Mouse (Mus musculus) hindbrain, embryonic 11.5 days (tissue): ENCODE measurements around the gene Moap1. TPM values are rescaled to one million over a fixed set of nuclear protein-coding genes. Genes with fewer than 3 reads are reported as not detected.
A peak's percentile ranks its signal among the peaks of the same experiment; 100 is the strongest.

Experiments
- ATAC-seq: fragments of 200-750 bp; cut with Nextera tagmentation; 2 replicates; pipeline ENCODE4 v1.8.0; 2017; ENCODE audit warnings: mild to moderate bottlenecking, moderate TSS enrichment, moderate library complexity; ENCODE audit not compliant: low FRiP score
- DNase-seq: peaks from one replicate; pipeline ENCODE4 v3.0.0-alpha.2; 2015; ENCODE audit warnings: low spot score
- H3K27ac ChIP-seq: fragments of 300-500 bp; sonication (generic); 2 replicates; pipeline ENCODE4 v1.5.1; 2014; ENCODE audit warnings: mild to moderate bottlenecking, low read depth, low read length
- H3K27me3 ChIP-seq: fragments of 300-500 bp; sonication (generic); 2 replicates; pipeline ENCODE4 v1.6.1; 2014; ENCODE audit warnings: mild to moderate bottlenecking, low read length, moderate library complexity, mixed read lengths; ENCODE audit not compliant: control insufficient read depth, insufficient read depth
- H3K36me3 ChIP-seq: fragments of 300-500 bp; sonication (generic); 2 replicates; pipeline ENCODE4 v1.6.1; 2014; ENCODE audit warnings: mild to moderate bottlenecking, low read length, moderate library complexity, mixed read lengths; ENCODE audit not compliant: control insufficient read depth, insufficient read depth
- H3K4me1 ChIP-seq: fragments of 300-500 bp; sonication (generic); replicated peaks from 2 replicates; pipeline ENCODE4 v1.6.1; 2014; ENCODE audit warnings: low read length, mixed read lengths; ENCODE audit not compliant: control insufficient read depth, insufficient read depth
- H3K4me2 ChIP-seq: fragments of 300-500 bp; sonication (generic); replicated peaks from 2 replicates; pipeline ENCODE4 v1.6.1; 2014; ENCODE audit warnings: mild to moderate bottlenecking, low read depth, low read length
- H3K4me3 ChIP-seq: fragments of 300-500 bp; sonication (generic); 2 replicates; pipeline ENCODE4 v1.5.1; 2014; ENCODE audit warnings: low read depth, low read length
- H3K9ac ChIP-seq: fragments of 300-500 bp; sonication (generic); 2 replicates; pipeline ENCODE4 v1.6.1; 2014; ENCODE audit warnings: low read depth, low read length
- H3K9me3 ChIP-seq: fragments of 300-500 bp; sonication (generic); 2 replicates; pipeline ENCODE4 v1.6.1; 2016; ENCODE audit warnings: low read length; ENCODE audit not compliant: control insufficient read depth
- WGBS: fragments of 180-500 bp; shearing (Covaris S2); extraction: QIAGEN DNeasy Blood & Tissue Kit; methylation state at CpG from one replicate; pipeline ENCODE4 v1.1.7; 2014; 5-methylcytosine and 5-hydroxymethylcytosine counted together
- polyA plus RNA-seq: library from polyadenylated mRNA; unstranded; fragments of >200 nt; fragmentation: Nextera tagmentation; extraction: Ambion mirVana; gene quantifications from 2 replicates; pipeline ENCODE4 v1.2.1, GENCODE M21; 2014

Gene Moap1
- polyA plus RNA-seq, 1 experiment from 2014 or later, result 35.7 TPM

DNA sequence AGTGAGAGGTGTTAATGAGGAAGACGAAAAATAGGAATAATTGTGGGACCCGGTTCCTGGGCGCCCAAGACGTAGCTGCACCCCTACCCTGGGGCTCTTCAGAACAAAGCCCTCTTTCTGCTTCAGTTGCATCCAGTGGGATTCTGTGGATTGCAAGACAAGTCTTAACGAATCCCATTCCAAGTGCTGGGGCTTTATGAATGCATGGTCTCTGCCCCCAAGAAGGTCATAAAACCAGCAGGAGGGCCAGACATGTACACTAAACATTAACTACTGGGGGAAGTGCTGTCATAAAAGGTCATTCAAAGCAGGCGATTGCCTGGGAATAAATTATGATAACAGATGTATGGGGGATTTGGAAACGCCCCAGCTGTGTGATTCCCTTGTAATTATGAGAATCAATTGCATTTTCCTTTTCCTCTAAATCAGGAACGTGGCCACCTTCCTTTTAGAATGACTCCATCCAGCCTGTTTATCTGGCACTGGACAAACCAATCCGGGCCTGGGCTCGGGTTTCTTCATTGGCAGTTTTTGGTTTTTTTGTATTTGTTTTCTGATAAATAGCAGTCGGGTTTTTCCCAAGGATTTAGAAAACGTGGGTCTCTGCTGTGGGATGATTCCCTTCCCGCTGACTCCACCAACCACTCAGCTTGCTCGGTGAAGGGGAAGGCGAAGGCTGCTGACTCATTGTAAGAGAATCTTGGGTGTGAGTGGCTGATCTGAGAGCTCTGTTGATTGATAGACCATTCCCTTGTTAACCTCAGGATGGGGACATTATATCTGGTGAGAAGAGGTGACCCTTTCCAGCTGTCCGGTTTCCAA lies 12.5 kb downstream of the Moap1 start:
- peak overlapping the region; percentile 93 for H3K27ac ChIP-seq
- ATAC-seq, result peak; percentile 68

DNA sequence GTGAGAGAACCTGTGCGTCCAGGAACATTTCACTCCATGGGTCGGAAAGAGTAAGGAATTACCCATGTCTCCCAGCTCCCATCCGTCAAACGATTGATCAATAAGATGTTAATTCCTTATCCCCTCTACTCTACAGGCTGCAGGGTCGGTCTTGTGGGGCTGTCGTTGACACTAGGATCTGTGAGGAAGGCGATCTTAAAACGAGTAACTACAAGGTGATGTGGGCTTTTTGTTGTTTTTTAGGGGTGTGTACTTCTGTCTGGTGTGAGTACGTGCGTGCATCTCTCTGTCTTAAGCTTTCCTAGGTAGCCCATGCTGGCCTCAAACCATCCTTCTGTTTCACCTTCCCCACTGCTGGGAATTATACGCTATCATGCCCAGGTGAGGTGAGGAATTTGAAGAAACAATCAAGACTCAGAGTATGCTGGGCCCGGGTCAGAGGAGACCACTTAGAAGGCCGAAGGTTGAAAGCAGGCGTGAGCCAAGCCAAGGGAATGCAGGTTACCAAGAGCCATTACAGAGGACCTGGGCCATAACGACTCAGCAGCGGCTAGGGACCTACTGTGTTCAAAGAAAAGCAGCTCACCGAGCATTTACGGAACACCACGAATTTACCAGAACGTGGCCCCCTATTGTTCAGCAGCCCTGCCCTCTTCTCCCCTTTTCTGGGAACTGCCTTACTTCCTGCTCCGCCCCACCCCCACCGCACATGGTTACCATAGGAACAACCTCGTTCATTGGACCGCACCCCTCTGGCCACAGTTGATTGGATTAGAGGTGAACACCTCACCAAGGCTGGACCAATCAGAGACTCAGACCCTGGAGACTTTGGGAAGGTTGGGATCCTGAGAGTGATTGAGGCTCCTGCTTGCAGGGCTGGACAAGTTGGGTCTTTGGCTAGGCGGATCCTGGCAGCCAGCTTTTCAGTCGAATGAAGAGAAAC lies 13.3 kb downstream of the Moap1 start:
- H3K9me3 ChIP-seq, result no peaks in the 10 kb centered on the region
- H3K4me1 ChIP-seq, result peaks cover 7% of the 10 kb centered on the region; the same call in 1 of the 2 replicates
- H3K9ac ChIP-seq, result peak overlapping the region; percentile 24; the same call in 1 of the 2 replicates
- no peaks in the 10 kb centered on the region for H3K27me3 ChIP-seq
- WGBS, result 30% methylated on average over 26 of the region's 26 CpGs
- no peak overlapping the region for H3K4me3 ChIP-seq
- H3K36me3 ChIP-seq, result no peaks in the 10 kb centered on the region
- peak overlapping the region; percentile 93 for H3K27ac ChIP-seq
- peak; percentile 98 for ATAC-seq
- H3K4me2 ChIP-seq, result peak overlapping the region; percentile 26
- peak; percentile 92 for DNase-seq

More for the DNA sequence above, 12.5 kb downstream of the Moap1 start:
- H3K4me1 ChIP-seq, result peaks cover 7% of the 10 kb centered on the region; the same call in 1 of the 2 replicates
- DNase-seq, result peak; percentile 36
- 30% methylated on average over 16 of the region's 16 CpGs for WGBS
- no peak overlapping the region for H3K4me3 ChIP-seq
- H3K36me3 ChIP-seq, result no peaks in the 10 kb centered on the region
- H3K9me3 ChIP-seq, result no peaks in the 10 kb centered on the region
- 0 out of 2 replicates have a peak overlapping the region, but pooled peaks have one; percentile 12 for H3K9ac ChIP-seq
- H3K27me3 ChIP-seq, result no peaks in the 10 kb centered on the region
- peak overlapping the region; percentile 26 for H3K4me2 ChIP-seq

DNA sequence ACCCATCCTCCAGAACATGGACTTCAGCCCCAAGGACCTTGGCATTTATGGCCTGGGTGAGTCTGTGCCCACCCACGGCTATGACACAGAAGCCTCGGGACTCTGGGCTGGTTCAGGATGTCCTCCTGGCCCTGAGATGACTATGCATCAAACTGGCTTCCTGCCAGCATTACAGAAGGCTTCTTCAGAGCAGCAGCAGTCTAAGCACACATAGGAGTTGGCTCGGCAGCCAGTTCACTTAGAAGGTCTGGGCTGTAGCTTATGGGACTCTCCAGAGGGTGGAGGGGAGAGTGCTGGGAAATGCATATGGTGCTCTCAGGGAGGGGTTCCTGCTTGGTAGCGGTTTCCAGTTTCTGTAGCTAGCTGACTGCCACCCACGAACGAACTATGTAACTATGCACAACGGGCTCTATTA lies 17.7 kb downstream of the Moap1 start:
- Histone ChIP-seq H3K4me3 (no peak overlapping the region), H3K9ac (no peak overlapping the region), H3K36me3 (no peaks in the 10 kb centered on the region), H3K4me2 (no peak overlapping the region), H3K27ac (no peak overlapping the region), H3K9me3 (no peaks in the 10 kb centered on the region), H3K27me3 (no peaks in the 10 kb centered on the region), H3K4me1 (peaks cover 2% of the 10 kb centered on the region; the same call in 1 of the 2 replicates)
- DNase-seq (no peak), ATAC-seq (no peak)
- 76% methylated on average over 7 of the region's 7 CpGs for WGBS

DNA sequence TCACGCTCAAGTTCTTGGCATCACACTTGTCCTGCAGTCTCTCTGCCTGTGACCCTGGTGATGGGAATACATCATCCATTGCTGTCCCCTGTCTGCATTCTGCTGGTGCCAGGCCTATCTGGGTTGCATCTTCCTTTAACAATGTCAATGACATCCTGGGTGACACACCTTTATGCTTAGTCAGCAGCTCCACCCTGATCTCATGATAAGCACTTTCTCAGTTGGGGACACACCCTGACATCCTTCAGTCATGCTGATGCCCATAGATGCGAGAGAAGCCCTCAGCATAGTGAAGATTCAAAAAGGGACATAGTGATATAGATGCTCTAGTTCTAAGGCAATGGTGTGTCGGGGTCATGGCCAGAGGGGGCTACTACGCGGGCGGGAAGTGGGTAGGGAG lies 18.3 kb downstream of the Moap1 start:
- WGBS, result 93% methylated on average over 6 of the region's 6 CpGs
- no peaks in the 10 kb centered on the region for H3K36me3 ChIP-seq
- H3K27me3 ChIP-seq, result no peaks in the 10 kb centered on the region
- no peak overlapping the region for H3K4me2 ChIP-seq
- no peak overlapping the region for H3K27ac ChIP-seq
- H3K4me3 ChIP-seq, result no peak overlapping the region
- H3K4me1 ChIP-seq, result no peaks in the 10 kb centered on the region
- DNase-seq (no peak), ATAC-seq (no peak)
- no peaks in the 10 kb centered on the region for H3K9me3 ChIP-seq
- no peak overlapping the region for H3K9ac ChIP-seq

DNA sequence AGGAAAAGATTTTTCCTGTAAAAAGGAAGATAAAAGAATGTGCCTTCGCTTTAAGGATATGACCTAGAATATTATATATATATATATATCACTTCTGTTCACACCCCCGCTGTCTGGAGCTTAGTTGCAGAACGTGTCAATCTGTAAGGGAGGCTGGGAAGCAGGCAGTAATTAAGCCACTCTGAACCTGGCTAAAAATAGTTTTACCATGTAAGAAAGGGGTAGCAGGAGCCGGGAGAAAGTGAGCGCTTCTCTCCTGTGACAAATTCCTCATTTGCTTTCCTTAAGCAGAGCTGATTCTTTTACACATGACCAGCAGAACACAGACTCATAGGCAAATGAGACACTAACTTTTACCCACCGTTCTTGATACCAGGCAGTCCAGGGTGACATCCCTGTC lies 19.6 kb downstream of the Moap1 start:
- ATAC-seq (no peak), DNase-seq (no peak)
- no peak overlapping the region for H3K27ac ChIP-seq
- no peaks in the 10 kb centered on the region for H3K9me3 ChIP-seq
- no peaks in the 10 kb centered on the region for H3K27me3 ChIP-seq
- no peaks in the 10 kb centered on the region for H3K4me1 ChIP-seq
- H3K4me3 ChIP-seq, result no peak overlapping the region
- H3K36me3 ChIP-seq, result no peaks in the 10 kb centered on the region
- H3K9ac ChIP-seq, result no peak overlapping the region
- no peak overlapping the region for H3K4me2 ChIP-seq
- 81% methylated on average over 6 of the region's 6 CpGs for WGBS

DNA sequence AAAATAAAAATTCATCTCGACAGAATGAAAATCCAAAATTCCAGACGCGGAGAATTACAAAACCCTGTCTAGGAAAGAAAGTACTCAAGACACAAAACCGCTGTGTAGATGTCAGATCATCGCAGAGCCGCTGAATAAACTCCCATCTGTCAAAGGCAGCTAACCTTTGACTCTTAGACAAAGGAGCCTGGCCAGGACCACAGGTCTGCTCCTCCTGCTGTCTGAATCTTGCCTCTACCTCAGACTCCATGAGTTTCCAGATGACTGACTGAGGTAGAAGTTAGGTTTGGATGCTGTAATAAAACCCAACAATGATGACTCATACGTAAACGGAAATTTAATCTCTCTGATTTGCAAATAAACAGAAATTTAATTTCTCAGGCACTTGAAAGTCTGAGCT lies 20.5 kb downstream of the Moap1 start:
- Histone ChIP-seq H3K4me3 (no peak overlapping the region), H3K4me1 (no peaks in the 10 kb centered on the region), H3K9me3 (no peaks in the 10 kb centered on the region), H3K27ac (no peak overlapping the region), H3K27me3 (no peaks in the 10 kb centered on the region), H3K4me2 (no peak overlapping the region), H3K36me3 (no peaks in the 10 kb centered on the region), H3K9ac (no peak overlapping the region)
- no peak for ATAC-seq
- WGBS, result 56% methylated on average over 8 of the region's 8 CpGs
- DNase-seq, result no peak

DNA sequence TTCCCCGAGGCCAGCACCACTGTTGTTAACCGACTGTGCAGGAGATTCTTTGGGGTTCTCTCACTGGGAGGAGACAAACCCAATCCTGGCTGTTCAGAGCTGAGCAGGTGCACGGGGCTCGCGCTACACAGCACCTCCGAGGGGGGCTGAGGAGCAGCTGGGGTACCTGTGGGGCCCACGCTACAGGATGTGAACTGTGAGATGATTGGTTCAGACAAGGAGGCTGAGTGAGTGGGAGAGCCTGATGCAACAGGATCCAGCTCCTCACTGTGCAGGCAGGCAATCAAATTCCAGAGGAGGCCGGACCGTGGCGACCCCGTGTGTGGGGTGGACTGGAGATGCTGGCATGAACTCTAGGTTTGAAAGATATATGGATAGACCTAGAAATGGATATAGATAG lies 21.0 kb downstream of the Moap1 start:
- Histone ChIP-seq H3K27ac (no peak overlapping the region), H3K9me3 (no peaks in the 10 kb centered on the region), H3K4me2 (no peak overlapping the region), H3K4me1 (no peaks in the 10 kb centered on the region), H3K36me3 (no peaks in the 10 kb centered on the region), H3K9ac (no peak overlapping the region), H3K27me3 (no peaks in the 10 kb centered on the region), H3K4me3 (no peak overlapping the region)
- no peak for ATAC-seq
- WGBS, result 53% methylated on average over 11 of the region's 11 CpGs
- DNase-seq, result no peak

DNA sequence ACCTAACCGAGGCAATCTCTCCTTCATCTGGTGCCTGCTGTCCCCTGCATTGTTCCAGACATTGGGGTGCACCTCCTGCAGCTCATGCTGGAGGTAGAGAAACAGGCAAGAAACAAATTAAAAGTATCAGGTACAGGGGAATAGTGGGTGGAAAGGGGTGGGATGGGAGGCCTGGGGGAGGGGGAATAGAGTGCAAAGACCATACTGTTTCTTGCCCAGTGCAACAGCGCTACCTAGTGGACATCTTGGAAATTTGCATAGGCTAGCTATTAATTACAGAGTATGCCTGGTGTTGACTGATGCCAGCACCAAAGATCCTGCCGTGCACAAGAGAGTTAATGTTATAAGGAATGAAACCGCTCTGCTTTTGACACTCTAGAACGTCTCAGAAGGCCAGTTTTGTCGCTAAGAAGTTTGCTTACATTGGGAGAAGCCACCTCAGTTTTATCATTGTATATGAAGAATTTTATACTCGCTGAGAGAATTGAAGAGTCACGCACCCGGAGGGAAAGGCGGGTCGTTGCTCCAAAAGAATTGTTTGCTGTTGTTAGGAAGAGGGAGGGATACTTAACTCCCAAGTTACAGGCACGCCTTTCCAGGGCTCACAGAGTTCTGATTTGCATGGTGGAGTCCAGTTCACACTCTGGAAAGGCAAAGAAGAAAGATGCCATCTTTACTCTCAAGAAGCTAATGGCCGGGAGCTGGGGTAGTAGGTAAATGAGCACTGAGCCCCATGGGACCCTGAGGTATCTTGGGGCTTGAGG lies 23.7 kb downstream of the Moap1 start:
- Histone ChIP-seq H3K4me2 (no peak overlapping the region), H3K9ac (no peak overlapping the region), H3K27me3 (no peaks in the 10 kb centered on the region), H3K4me1 (no peaks in the 10 kb centered on the region), H3K9me3 (no peaks in the 10 kb centered on the region), H3K27ac (no peak overlapping the region), H3K36me3 (no peaks in the 10 kb centered on the region), H3K4me3 (no peak overlapping the region)
- ATAC-seq (peak; percentile 66; the same call in 1 of the 2 replicates), DNase-seq (peak; percentile 80)
- WGBS, result 33% methylated on average over 13 of the region's 13 CpGs
